Mouse (Mus musculus): ENCODE results near the gene Hinfp. TPM values are rescaled to one million over a fixed set of nuclear protein-coding genes. Genes with fewer than 3 reads are reported as not detected.
"Not testable (repeated sequence)": the region's sequence is repeated elsewhere in the genome, so short reads cannot be mapped to it uniquely, and the experiment has no call there.

Hinfp gene
- total RNA-seq, 2 experiments from 2014 or later, result 34.0 to 35.8 TPM

DNA sequence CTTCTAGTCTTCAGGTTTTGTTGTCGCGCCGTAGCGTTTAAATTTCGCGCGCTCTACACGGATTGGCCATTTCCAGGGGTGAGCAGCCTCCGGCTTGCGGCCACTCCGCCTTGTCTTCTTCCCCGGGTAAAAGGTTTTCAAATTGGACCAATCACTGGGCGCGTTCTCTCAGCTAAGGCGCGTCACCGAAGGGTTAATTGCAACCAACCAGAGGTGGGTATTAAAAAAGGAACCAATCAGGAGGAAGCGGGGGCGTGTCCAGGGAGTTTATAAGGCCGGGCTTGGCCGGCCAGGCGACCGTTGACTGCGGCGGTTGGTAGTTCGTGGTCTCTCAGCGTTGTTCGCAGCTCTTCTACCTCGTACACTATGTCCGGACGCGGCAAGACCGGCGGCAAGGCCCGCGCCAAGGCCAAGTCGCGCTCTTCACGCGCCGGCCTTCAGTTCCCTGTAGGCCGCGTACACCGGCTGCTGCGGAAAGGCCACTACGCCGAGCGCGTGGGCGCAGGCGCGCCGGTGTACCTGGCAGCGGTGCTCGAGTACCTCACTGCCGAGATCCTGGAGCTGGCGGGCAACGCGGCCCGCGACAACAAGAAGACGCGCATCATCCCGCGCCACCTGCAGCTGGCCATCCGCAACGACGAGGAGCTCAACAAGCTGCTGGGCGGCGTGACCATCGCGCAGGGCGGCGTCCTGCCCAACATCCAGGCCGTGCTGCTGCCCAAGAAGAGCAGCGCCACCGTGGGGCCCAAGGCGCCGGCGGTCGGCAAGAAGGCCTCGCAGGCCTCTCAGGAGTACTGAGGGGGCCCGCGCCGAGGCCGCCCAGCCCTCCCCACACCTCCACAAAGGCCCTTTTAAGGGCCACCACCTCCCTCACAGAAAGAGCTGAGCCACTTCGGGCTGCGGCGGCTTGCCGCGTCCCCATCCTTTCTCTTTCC is 29.2 kb upstream of the Hinfp start, which contains the start of gene H2afx:
H2afx (plus strand) TSS at position 299 of the 935 bp plus-strand sequence.
- peak; percentile 98 for DNase-seq
- intact Hi-C loops (cut with DNase I), result no loop called here

DNA sequence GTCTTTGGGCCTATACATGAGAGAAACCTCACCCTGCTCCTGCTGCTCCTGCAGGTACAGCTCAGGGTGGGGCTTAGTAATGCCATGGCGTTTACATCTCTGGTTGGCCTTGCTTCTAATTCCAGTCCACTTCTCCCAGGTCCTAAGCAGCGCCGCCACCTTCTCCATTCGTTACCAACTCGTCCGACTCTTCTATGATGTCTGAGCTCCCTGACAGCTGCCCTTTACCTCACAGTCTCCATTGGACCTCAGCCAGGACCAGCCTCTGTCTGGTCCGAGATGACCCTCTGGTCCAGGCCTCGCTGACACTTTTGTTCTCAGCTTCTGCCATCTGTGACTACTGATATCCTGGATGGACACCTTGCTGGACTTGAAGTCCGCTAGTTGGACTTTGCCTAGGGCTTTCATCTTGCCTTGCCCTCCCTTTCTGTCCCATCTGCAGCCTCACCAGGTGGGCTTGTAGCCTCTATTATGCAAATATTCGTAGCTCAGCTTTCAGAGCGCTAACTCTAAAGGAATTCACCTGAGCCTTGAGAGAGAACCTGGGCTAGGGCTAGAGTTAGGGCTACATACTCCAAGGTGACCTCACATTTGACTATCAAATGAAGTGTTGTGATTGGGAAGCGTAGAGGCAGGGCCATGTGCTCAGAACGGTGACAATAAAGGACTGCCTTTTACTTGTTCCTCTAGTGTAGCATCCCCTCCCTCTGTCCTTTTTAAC is 27.6 kb upstream of the Hinfp start:
- intact Hi-C loops (cut with DNase I), result no loop called here
- no peak for DNase-seq

- intact Hi-C loops (cut with DNase I), result no loop called here
- no peak for DNase-seq
Observed at GRCm38 (mm10) chr9:44330736-44331135, 25.3 kb upstream of the Hinfp start.

DNA sequence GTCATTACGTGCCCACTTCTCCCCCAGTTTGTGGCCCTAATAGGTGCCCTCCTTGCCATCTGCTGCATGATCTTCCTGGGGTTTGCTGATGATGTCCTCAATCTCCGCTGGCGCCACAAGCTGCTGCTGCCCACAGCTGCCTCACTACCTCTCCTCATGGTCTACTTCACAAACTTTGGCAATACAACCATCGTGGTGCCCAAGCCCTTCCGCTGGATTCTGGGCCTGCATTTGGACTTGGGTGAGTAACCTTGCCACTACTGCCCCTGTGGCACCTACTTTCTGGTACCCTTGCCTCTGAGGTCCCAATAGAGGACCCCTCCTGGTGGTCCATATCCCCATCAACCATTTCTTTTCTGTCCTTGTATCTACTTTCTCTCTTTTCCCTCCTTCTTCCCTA is 22.5 kb upstream of the Hinfp start:
- intact Hi-C loops (cut with DNase I), result no loop called here

DNA sequence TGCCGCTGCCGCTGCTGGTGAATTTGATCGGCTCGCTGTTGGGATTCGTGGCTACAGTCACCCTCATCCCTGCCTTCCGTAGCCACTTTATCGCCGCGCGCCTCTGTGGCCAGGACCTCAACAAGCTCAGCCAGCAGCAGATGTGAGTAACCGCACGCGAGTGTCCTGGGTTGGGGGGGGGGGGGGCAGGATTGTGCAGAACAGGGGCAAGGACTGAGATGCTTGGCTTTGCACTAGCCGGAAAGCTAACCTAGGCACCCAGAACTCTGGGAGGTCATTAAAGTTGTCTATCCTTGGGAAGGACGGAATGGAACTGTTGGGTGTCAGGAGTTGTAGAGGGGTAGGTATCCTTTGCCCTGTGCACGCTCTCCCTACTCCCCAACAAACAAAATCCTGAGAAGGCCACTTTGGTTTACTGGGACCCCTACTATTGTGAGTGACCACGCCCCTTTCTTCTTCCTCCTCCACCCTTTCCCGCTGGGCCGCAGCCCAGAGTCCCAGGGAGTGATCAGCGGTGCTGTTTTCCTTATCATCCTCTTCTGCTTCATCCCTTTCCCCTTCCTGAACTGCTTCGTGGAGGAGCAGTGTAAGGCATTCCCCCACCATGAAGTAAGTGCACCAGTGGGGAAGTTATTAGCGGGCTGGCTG is 21.7 kb upstream of the Hinfp start:
- no peak for DNase-seq
- intact Hi-C loops (cut with DNase I), result no loop called here

More for the DNA sequence above, 22.5 kb upstream of the Hinfp start:
- no peak for DNase-seq

DNA sequence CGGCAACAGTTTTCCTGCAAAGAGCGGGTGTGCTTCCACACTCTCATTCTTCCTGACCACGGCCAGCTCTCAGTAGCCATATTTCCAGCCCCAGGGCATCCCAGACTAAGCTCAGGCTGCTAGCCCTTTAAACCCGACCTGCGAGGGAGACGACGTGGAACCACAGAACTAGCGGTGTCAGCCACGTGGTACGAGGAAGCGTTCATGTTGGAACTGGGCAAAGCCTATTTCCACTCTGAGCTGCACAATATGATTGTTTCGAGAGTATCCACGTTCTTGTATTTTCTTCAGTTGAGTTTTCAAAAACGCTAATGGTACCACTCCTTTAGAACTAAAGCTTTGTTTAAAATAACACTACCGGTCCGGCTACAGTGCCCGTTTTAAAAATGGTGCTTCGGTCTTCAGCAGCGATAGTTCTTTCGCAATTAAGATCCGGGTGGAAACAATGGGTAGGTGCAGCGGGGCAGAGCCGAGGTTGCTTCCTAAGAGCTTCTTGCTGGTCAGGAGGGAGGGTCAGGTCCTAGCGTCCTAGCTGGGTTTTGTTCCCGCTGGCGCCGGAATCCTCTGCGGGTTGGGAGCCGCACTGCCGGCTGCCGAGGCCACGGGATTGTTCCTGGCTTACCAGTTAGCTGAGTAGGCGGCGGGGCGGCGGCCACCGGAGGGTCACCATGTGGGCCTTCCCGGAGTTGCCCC is 21.0 kb upstream of the Hinfp start:
- intact Hi-C loops (cut with DNase I), result no loop called here

GRCm38 (mm10) chr9:44325768-44326370 is 20.4 kb upstream of the Hinfp start, which contains the start of gene Dpagt1:
Dpagt1 (plus strand) TSS chr9:44326019.
- intact Hi-C loops (cut with DNase I), result no loop called here
- no peak for DNase-seq

More for the DNA sequence above, 21.0 kb upstream of the Hinfp start:
- peak; percentile 84 for DNase-seq

DNA sequence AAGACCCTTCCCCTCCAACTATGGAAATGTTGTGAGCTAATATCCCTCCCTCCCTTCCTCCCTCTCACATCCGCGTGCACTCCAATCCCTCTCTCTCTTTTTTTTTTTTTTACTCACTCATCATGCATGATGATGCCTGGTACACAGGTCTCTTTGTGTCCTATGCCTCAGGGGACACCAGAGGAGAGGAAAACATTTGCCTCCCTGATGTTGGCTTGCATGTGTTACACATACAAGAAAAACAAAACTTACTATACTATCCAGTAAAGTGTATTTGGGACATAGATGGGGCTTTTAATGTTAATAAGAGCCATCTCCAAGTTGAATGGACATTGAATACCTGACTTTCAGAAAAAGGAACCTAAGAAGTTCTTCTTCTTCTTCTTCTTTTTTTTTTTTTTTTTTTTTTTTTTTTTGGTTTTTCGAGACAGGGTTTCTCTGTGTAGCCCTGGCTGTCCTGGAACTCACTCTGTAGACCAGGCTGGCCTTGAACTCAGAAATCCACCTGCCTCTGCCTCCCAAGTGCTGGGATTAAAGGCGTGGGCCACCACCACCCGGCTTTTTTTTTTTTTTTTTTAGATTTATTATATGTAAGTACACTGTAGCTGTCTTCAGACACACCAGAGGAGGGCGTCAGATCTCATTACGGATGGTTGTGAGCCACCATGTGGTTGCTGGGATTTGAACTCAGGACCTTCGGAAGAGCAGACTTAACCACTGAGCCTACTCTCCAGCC is 19.7 kb upstream of the Hinfp start:
- intact Hi-C loops (cut with DNase I); DNase-seq: not testable (repeated sequence)

GRCm38 (mm10) chr9:44324147-44324546 is 18.7 kb upstream of the Hinfp start:
- intact Hi-C loops (cut with DNase I), result no loop called here
- DNase-seq, result no peak

GRCm38 (mm10) chr9:44323656-44324055 is 18.2 kb upstream of the Hinfp start:
- DNase-seq; intact Hi-C loops (cut with DNase I): not testable (repeated sequence)

DNA sequence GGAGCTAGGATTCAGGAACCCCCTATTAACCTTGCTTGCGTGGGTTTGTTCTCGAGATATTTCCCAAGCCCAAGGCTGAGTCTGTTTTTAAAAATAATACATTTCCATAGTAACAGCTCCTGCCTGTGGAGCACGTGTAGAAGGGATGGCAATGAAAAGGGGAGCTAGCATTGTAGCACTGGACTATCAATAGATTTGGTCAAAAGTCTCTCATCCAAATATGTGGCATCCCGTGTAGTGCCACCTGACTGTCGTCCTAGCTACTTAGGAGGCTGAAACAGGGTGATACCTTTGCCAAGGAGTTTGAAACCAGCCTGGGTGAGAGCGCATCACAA is 15.3 kb upstream of the Hinfp start:
- no peak for DNase-seq
- intact Hi-C loops (cut with DNase I), result no loop called here

GRCm38 (mm10) chr9:44319887-44320798 is 14.7 kb upstream of the Hinfp start, which contains the start of gene C2cd2l:
C2cd2l (minus strand) TSS chr9:44320285.
- peak; percentile 95 for DNase-seq
- intact Hi-C loops (cut with DNase I), result no loop called here

- intact Hi-C loops (cut with DNase I), result no loop called here
- DNase-seq, result no peak
Observed at GRCm38 (mm10) chr9:44319105-44319886, 13.8 kb upstream of the Hinfp start.

DNA sequence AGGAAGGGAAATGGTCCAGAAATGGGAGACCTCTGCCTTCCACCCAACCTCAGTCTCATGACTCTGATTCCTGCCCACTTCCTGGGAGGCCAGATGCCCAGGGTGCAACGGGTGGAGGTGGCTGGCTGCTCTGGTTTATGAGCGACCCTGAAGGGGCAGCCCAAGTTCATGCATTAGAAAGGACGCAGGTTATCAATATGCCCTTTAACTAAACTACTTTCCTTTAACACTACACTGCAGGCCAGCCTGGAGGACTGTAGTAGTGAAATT is 13.3 kb upstream of the Hinfp start:
- intact Hi-C loops (cut with DNase I), result no loop called here

DNA sequence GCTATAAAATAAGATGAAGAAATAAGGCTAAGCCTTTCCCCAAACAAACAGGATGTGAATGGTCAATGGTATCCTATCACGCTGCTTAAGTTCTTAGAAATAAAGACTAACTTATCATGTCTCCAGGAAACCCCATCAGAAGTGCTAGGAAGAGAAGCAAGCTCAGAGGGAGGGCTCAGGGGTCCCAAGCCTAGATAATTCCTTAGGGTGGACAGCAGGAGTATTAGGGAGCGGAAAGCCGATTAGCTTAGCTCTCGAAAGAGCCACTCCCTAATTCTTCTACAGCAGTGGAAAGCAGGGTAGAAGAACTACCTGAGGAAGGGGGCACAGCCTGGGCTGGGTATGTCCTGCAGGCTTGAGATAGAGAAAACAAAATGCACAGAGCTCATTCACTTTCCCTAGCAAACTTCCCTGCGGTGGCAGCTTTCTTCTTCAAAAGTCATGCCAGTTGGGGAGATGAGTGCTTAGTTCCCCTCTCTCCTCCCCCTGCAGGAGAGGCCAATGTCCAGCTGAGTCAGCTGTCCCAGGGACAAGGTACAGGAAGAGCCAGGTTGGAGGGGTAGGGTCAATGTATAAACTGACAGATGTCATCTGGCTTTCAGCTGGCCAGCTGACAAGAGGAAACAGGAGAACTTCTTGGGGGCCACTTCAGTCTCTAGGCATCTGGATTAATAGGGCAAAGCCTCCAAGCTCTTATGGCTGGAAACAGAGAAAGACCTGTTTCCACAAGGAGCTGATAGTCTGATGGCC is 12.8 kb upstream of the Hinfp start:
- intact Hi-C loops (cut with DNase I), result no loop called here
- no peak for DNase-seq

More for the DNA sequence above, 13.3 kb upstream of the Hinfp start:
- DNase-seq, result no peak

GRCm38 (mm10) chr9:44317452-44317851 is 12.0 kb upstream of the Hinfp start:
- intact Hi-C loops (cut with DNase I), result no loop called here
- DNase-seq, result no peak

DNA sequence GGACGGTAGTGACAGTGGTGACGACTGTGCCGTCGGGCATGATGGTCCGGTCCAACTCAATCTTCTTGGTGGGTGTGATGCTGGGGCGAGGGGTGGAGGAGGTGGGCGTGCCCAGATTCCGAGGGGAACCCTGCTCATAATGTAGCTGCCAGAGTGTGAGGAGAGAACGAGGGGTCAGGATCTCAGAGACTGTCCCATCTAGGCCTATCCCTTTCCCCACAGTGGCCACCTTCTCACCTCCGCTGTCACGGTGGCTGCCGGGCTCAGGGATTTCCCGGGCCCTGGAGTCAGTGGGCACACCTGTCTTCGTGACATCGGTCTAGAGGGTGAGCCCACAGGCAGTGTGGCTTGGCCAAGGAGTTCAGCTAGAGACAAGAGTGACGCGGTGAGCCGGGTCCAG is 9.4 kb upstream of the Hinfp start:
- intact Hi-C loops (cut with DNase I), result no loop called here
- no peak for DNase-seq

All from left cerebral cortex, postnatal 4 days (tissue).